Mouse (Mus musculus) central nervous system, embryonic 14 days (tissue): ENCODE data around the gene Gabpb1. TPM values are rescaled to one million over a fixed set of nuclear protein-coding genes. Genes with fewer than 3 reads are reported as not detected.

Experiments
- polyA plus RNA-seq: library from polyadenylated mRNA; depleted of rRNA; stranded (reverse); fragments of >200 nt; gene quantifications from 2 replicates; pipeline ENCODE4 v1.2.3, GENCODE M21; 2012; rRNA removed

The Gabpb1 gene
- polyA plus RNA-seq, result 38.4 and 42.1 TPM in 2 replicates

GRCm38 (mm10) chr2:126676122-126676515, at the start of gene Gabpb1:
Gabpb1 (minus strand) TSS chr2:126676337.

GRCm38 (mm10) chr2:126706759-126707437, 30.8 kb upstream of the Gabpb1 start, which contains the start of gene Usp8:
Usp8 (plus strand) TSS chr2:126707328.

GRCm38 (mm10) chr2:126619249-126619704, 56.9 kb downstream of the Gabpb1 start, which contains the start of gene Hdc:
Hdc (minus strand) TSS chr2:126619299.

Other genes with a start within 250 kb of the Gabpb1 start
- 0.09 and 0.29 TPM in 2 replicates for gene Atp8b4, start 175.7 kb downstream of the Gabpb1 start, polyA plus RNA-seq
- gene Slc27a2, start 123.9 kb downstream of the Gabpb1 start, polyA plus RNA-seq, result 7.6 and 9.0 TPM in 2 replicates
- gene Hdc, start 57.0 kb downstream of the Gabpb1 start, polyA plus RNA-seq, result 2.1 and 3.1 TPM in 2 replicates
- 31.7 and 33.3 TPM in 2 replicates for gene Usp8, start 31.0 kb upstream of the Gabpb1 start, polyA plus RNA-seq
- 0.98 and 1.0 TPM in 2 replicates for gene Usp50, start 107.1 kb upstream of the Gabpb1 start, polyA plus RNA-seq
- 38.7 and 39.0 TPM in 2 replicates for gene Trpm7, start 199.9 kb upstream of the Gabpb1 start, polyA plus RNA-seq